Mouse (Mus musculus) frontal cortex, adult 2 months (tissue): ENCODE measurements at regions not wholly inside any gene's neighbourhood (a gene's known extent, or its start where the extent isn't known, plus 50 kb on each side); places are given as distances from the start of the nearest gene placed in this dataset.

Experiments
- DNase-seq, 2 experiments: peaks; one replicate each; pipeline ENCODE4 v3.0.0; 2022; ENCODE audit warnings: low spot score in 1 of 2; ENCODE audit errors: extremely low spot score in 1 of 2

DNA sequence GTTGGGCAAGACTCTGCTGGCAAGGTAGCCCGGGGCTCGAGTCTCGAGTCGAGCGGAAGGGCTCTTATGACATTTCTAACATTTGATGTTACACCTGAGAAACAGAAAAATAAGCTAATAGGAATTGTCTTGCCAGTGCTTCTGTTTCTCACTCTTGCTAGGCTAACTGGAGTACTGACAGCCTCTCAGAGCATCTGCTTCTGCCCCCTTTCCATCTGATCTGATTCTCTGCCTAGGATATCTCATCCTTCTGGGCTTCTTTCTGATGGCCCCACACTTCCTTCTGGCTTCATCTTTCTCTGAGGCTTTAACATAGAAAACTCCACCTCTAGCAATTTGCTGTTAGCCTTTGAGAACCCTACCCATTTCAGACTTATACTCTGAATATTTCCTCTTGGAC is 95.0 kb upstream of the Arhgef9 start:
- no peak for DNase-seq

DNA sequence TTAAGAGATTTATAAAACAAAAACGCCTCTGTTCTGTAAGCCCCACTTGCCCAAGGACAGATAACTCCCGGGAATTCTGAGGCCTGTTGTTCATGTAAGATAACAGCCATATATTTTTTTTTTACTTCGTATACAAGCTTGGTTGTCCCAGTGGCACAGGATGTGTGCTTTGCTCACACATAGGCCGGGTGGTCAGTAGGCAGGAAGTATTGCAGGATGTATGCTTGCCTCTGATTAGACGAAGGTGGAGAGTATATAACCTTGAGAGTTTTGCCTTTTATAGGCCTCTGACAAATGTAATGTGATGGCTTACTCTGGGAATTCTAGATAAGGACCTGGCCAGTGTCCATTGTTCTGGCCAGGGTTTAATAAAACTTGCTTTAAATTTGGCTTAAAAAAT is 85.4 kb upstream of the Arhgef9 start:
- DNase-seq = no peak

DNA sequence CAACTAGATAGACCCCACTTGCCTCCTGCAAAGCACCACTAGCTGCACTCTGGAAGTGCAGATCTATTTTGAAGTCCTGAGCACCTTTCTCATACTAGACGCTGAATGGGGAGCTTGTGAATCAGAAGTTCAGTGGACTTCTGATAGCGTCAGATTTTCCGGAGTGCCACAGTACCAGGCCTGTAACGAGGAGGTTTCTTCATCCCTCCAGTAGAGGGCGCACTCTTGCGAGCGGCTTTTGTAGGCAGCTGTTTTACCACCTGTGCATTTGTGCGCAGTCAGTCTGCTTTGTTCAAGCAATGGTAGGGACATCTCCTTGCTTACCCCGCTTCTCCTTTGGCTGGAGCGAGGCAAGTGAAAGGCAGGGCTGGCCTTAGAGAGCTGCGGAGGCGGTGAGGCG is 56.9 kb upstream of the Arhgef9 start:
- DNase-seq = peak in 1 of 2 experiments; percentile 13
